Mouse (Mus musculus): ENCODE results near the gene Gm3468.
"Not testable (repeated sequence)": the region's sequence is repeated elsewhere in the genome, so short reads cannot be mapped to it uniquely, and the experiment has no call there.

Gene Gm3468

GRCm38 (mm10) chr14:6108272-6108925 lies at the start of gene Gm3468:
TSS of gene Gm3468 (minus strand) at chr14:6108665.
- peak; percentile 28 for DNase-seq

- not testable (repeated sequence) for DNase-seq
These were observed 17.2 kb upstream of the Gm3468 start, which contains the start of gene Gm3476 for GRCm38 (mm10) chr14:6125707-6126106. TSS of gene Gm3476 (minus strand) at chr14:6125807.

DNA sequence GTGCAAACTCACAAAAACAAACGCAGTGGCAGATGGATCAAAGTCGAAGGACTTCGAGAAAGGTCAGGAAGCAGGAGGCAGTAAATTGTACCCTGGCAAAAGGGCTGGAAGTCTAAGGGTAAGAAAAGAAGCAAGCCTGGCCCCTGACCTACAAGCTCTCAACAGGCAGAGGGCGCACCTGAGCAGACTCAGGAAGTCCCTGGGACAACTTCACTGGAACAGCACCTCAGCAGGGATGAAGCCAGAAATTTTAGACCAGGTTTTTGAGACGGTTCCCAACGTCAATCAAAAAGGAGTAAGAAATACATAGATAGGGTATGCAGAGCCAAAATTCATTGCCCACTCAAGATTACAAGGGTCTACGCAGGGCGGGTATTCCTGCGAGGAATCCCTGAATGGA lies 965 bp downstream of the Gm3468 start:
- not testable (repeated sequence) for DNase-seq

DNA sequence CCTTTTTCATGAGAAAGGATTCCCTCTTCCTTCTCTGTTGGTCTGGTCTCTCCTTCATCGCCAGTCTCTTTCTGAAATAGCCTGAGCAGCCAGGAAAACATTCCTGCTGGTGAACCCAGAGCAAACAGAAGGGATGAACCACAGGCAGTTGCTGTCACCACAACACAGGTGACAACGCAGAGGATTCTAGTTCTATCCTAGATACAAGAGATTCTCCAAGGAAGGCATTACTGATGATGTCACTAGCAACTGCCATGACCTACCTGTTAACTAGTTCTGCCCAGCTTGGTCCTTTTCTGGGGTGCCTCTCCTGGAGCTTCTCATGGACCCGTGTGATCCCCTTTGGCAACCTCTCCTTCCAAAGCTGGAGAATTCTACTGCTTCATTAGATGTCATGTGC lies 14.6 kb downstream of the Gm3468 start, which contains the start of gene Gm8206:
TSS of gene Gm8206 (minus strand) at position 101 of the 400 bp plus-strand sequence.
- not testable (repeated sequence) for DNase-seq

- not testable (repeated sequence) for DNase-seq
These were observed 50.3 kb downstream of the Gm3468 start, which contains the start of gene Gm6337 for GRCm38 (mm10) chr14:6058167-6058566. TSS of gene Gm6337 (minus strand) at chr14:6058267.
